Mouse (Mus musculus) lung, postnatal 10 days (tissue): ENCODE measurements around the gene Tap1.
"Not testable (repeated sequence)": the region's sequence is repeated elsewhere in the genome, so short reads cannot be mapped to it uniquely, and the experiment has no call there.

Experiments
- DNase-seq: peaks from one replicate; pipeline ENCODE4 v3.0.0; 2021

Gene Tap1

DNA sequence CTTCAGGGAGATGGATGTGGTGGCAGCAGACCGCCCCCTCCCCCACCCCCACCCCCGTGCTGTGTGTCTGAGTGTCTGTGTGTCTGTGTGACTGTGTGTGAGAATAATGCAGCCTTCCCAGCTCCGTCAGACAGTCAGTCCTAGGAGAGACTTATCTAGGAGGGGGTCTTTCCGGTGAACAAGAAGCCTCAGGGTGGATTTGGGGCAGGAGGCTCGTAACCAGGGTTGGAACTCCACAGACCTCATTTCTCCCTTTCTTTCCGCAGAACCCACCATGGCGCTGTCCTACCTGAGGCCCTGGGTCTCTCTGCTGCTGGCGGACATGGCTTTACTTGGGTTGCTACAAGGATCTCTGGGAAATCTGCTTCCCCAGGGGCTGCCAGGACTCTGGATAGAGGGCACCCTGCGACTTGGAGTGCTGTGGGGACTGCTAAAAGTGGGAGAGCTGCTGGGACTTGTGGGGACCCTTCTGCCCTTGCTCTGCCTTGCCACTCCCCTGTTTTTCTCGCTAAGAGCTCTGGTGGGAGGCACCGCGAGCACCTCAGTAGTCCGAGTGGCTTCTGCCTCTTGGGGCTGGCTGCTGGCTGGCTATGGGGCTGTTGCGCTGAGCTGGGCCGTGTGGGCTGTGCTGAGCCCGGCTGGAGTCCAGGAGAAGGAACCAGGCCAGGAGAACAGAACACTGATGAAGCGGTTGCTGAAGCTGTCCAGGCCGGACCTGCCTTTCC, 17.8 kb downstream of the Tap1 start:
- peak; percentile 62 for DNase-seq

GRCm38 (mm10) chr17:34205746-34206176, 18.4 kb downstream of the Tap1 start:
- DNase-seq, result peak; percentile 55

- DNase-seq, result no peak
Observed at GRCm38 (mm10) chr17:34206731-34207130, 19.4 kb downstream of the Tap1 start.

DNA sequence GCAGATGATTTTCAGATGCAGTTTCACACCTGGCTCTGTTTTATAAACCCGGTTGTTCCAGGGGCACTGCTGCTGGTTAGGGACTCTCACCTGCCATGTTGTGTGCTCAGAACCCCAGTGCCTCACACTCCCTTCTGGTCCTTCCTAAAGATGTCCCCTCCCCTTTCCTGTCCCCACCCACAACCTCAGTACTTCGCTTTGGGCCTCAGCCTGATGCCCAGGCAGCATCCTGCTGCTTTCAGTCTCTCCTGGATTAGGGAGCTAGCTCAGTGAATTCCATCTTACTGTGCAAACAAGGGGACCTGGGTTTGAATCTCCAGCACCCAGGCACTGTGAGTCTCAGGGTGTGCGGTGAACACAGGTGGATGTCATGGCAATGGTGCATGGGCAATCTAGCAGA, 20.1 kb downstream of the Tap1 start:
- no peak for DNase-seq

- DNase-seq, result no peak
Observed at GRCm38 (mm10) chr17:34207866-34208265, 20.5 kb downstream of the Tap1 start.

DNA sequence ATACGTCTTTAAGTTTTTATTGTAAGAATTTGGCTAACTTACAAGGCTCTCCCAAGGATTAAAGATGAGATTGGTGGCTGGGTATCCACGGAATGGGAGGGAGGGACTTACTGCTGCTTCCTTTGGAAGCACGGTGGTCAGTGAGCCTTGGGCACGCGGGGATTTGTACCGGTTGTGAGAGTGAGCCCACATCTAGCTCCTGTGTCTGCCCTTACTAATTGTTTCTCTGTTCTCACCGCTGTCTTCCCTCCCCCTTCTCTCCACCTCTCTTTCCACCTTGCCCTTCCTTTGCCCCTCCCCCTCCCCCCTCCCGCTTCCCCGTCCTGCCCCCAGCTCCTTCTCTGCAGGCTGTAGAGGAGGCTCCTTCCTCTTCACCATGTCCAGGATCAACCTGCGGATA, 21.1 kb downstream of the Tap1 start:
- DNase-seq, result no peak

DNA sequence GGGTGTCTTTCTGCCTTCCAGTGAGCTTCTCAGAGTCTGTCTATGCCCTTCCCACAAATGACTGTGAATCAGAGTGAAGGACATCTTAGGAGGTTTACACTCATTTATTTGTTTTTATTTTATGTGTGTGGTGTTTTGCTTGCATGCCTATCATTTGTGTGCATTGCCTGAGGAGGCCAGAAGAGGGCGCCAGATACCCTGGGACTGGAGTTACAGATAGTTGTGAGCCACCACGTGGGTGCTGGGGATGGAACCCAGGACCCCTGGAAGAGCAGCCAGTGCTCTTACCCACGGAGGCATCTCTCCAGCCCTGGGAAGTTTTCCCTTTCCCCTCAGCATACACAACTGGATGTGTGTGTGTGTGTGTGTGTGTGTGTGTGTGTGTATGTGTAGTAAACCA, 22.3 kb downstream of the Tap1 start:
- DNase-seq, result no peak

DNA sequence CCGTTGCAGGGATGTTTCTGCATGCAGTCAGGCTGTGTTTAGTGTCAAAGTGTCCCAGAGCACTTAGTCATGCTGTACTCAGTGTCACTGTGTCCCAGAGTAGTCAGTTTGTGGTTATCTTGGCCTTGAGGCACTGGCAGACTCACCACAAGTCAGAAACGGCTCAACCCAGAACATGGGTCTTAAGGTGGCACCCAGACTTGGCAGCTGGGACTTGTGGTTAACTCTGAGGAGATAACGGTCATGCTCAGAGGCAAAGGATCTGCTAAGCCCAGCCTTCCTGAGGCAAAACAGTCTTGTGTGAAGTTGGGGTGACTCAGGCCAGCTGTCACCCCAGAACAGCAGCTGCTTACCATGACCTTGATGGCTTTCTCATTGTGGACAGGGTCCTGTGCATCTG, 23.2 kb downstream of the Tap1 start:
- no peak for DNase-seq

DNA sequence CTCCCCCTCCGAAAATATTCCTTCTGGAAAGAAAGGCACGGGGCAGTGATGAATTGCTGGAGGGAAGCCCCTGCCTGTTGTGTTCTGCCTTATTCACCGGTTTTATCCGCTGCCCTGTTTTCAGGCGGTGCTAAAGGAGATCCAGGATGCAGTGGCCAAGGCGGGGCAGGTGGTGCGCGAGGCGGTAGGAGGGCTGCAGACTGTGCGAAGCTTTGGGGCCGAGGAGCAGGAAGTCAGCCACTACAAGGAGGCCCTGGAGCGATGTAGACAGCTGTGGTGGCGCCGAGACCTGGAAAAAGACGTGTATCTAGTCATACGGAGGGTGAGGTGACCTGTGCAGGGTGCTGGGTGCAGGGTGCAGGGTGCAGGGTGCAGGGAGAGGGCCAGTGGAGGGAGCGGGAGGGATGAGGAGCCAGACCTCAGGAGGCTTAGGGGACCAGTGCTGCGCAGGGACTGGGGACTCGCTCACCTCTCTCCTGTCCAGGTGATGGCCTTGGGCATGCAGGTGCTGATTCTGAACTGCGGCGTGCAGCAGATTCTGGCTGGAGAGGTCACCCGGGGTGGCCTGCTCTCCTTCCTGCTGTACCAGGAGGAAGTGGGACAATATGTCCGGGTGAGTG, 24.5 kb downstream of the Tap1 start:
- DNase-seq, result no peak

DNA sequence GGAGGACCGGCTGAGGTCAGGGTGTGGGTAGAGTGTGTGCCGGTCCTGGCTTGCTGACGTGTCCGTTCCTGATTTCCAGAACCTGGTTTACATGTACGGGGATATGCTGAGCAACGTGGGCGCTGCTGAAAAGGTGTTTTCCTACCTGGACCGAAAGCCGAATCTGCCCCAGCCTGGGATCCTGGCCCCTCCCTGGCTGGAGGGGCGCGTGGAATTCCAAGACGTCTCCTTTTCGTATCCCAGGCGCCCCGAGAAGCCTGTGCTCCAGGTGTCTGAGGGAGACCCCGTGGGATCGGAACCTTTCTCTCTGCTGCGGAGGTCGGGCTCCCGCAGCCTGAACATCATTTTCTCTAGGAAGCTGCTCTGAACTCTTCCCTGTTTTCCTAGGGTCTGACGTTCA, 26.6 kb downstream of the Tap1 start:
- DNase-seq, result no peak

DNA sequence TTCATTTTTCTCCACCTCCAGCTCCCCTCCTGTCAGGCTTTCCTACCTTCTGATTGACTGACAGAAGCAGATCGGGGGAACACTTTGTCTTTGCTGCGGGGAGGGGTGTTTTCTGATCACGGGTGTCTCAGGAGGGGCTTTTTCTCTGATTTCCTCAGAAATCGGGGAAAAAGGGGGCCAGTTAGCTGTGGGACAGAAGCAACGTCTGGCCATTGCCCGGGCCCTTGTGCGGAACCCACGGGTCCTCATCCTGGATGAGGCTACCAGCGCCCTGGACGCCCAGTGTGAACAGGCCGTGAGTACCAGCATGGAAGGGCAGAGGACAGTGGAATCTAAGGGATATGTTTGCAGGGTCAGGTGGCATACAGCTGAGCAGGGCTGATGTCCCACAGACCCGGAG, 27.8 kb downstream of the Tap1 start:
- no peak for DNase-seq

DNA sequence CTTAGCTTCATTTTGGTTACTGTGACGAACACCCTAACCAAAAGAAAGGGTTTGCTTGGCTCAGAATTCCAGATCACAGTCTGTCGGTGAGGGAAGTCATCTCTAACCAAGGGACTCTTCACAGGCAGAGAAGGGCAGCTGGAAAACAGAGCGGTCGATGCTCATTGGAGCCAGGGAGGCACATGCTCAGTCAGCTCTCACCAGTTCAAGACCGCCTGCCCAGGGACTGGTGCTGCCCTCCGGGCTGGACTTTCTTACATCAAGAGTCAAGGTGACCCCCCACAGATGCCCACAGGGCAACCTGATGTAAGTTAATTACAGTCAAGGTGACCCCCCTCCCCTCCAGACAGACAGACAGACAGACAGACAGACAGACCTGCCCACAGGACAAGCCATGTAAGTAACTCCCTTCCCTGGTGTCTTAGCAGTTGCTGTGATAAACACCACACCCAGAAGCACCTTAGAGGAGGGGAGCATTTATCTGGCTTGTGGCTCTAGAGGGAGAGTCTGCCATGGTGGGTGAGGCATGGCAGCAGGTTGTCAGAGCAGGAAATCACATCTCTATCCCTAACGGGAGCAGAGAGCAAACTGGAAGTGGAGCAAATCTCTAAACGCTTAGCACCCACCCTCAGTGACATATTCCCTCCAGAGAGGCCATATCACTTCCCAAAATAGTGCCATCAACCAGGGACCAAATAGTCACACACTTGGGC, 30.0 kb downstream of the Tap1 start:
- DNase-seq, result no peak

GRCm38 (mm10) chr17:34217986-34218385, 30.6 kb downstream of the Tap1 start:
- DNase-seq, result no peak

- peak; percentile 64 for DNase-seq
Observed at GRCm38 (mm10) chr17:34218675-34219074, 31.3 kb downstream of the Tap1 start.

- DNase-seq, result peak; percentile 74
Observed at GRCm38 (mm10) chr17:34219096-34219495, 31.7 kb downstream of the Tap1 start.

GRCm38 (mm10) chr17:34219801-34220200, 32.4 kb downstream of the Tap1 start:
- not testable (repeated sequence) for DNase-seq

- not testable (repeated sequence) for DNase-seq
Observed at GRCm38 (mm10) chr17:34220401-34220800, 33.0 kb downstream of the Tap1 start.

GRCm38 (mm10) chr17:34224816-34225215, 37.5 kb downstream of the Tap1 start:
- DNase-seq, result no peak

DNA sequence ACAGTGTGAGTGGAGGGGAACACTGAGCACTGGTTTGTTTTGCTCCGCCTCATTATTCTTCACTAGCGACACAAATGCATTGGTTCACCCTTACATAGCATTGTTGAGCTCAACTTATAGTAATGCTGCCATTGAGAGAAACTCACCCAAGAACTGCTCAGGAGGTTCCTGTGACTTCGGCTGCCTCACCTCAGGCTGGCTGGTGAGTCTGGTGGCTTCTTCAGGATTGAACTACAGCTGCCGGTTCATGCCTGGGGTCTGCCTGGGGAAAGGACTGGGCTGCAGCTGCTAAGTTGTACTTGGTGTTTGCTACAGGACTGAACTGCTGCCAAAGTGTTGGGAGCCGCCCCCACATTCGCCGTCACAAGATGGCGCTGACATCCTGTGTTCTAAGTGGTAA, 38.1 kb downstream of the Tap1 start:
- DNase-seq, result no peak

DNA sequence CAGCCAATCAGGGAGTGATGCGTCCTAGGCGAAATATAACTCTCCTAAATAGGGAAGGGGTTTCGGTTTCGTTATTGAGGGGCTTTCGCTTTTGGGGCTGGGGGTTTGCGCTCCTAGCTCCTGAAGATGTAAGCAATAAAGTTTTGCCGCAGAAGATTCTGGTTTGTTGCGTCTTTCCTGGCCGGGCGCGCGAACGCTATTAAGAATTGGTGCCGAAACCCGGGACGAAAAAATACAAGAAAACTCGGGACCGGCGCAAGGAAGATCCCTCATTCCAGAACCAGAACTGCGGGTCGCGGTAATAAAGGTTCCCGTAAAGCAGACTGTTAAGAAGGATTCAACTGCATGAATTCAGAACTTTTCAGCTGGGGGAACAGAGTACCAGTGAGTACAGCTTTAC, 38.6 kb downstream of the Tap1 start:
- not testable (repeated sequence) for DNase-seq

GRCm38 (mm10) chr17:34230971-34231370, 43.6 kb downstream of the Tap1 start:
- not testable (repeated sequence) for DNase-seq

DNA sequence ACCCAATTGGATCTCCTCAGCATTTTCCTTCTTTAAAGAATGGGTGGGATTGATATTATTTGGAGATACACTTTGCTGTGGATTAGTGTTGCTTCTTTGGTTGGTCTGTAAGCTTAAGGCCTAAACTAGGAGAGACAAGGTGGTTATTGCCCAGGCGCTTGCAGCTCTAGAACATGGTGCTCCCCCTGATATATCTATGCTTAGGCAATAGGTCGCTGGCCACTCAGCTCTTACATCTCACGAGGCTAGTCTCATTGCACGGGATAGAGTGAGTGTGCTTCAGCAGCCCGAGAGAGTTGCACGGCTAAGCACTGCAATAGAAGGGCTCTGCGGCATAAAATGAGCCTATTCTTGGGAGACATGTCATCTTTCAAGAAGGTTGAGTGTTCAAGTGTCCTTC, 44.7 kb downstream of the Tap1 start:
- not testable (repeated sequence) for DNase-seq

DNA sequence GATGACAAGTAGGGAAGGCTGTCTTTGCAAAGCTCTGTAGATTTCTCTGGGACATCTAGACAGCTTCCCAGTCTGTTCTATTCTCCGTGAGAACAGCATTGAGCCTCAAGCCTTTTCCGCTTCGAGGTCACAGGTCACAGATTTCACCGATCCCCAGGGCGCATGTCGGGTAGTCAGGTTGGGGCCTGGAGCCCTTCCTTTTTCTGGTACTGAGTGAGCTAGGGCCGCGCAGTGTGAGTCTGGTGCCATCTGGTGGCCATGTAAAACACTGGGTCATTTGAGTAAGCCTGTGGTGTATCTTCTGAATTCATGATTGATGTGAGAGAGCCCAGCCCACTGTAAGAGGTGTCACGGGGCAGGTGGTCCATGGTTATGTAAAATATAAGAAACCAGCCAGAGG, 47.6 kb downstream of the Tap1 start:
- DNase-seq, result peak; percentile 86

DNA sequence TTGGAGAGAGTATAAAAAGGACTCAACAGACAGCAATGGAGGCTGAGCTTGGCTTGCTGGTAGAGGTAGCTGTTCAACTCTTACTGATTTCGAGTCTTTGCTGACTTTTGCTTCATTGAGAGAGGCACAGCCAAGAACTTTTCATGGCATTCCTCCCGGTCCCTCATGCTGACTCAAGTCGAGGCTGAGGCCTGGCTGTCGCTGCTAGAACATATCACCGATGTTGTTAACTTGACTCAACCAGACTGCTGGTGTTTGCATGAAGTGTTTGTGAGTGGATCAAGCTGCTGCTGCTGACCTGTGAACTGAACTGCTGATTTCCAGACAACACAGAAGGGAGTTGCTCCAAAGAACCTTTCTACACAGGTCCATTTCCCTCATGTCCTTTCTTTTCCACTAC, 49.3 kb downstream of the Tap1 start:
- DNase-seq, result peak; percentile 79
